Mouse (Mus musculus): ENCODE measurements at regions not wholly inside any gene's neighbourhood (a gene's known extent, or its start where the extent isn't known, plus 50 kb on each side); places are given as distances from the start of the nearest gene placed in this dataset.

- DNase-seq, result no peak
Measured at GRCm38 (mm10) chr11:71517377-71517776, 232.3 kb upstream of the Wscd1 start.

DNA sequence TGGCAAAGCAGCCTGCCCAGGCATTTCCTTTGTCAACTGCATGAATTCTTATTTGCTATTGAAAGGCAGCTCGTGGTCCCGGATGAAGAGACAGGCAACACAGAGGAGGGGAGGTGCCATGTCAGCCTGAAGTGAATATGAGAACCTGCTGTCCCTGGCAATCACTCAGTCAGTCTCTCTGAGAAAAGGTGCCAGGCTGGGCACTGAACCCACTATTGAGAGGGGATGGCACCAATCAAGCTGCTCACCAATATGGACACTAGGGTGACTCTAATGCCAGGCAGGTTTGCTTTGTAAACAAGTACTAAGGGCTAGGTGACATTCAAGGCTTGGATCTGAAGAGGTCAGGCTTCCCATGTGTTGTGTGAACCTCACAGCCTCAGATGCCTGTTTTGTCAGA, 222.0 kb upstream of the Wscd1 start:
- no peak for DNase-seq

- DNase-seq, result no peak
Measured at GRCm38 (mm10) chr11:71528588-71528987, 221.1 kb upstream of the Wscd1 start.

DNA sequence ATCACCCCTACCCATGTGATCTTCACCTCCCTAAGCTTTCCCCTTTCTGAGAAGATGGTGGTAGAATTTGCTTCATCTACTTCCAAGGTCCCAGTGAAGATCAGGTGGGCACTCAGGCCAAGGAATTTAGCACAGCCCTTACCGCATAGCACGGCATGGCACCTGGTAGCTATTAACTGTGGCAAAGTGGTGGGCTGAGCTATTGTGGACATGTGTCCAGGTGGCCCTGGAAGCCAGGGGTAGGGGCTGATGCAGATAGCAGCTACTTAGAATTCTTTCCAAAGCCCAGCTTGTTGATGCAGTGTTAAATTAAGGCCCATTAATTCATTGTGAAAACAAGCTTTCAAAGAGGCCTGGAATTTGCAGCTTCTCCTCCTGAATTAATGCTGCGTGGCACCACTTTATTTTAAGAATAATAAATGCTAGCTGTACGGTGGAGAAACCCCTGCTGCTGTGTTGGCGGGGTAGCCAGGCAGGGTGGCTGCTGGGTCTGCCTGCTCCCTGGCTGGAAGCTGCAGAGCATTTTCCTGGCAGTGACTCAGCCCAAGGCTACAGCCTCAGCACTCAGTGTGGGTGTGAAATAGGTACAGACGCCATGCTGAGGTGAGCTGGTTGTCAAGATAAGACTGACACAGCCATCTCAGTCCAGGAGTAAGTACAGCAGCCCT, 208.4 kb upstream of the Wscd1 start:
- no peak for DNase-seq

DNA sequence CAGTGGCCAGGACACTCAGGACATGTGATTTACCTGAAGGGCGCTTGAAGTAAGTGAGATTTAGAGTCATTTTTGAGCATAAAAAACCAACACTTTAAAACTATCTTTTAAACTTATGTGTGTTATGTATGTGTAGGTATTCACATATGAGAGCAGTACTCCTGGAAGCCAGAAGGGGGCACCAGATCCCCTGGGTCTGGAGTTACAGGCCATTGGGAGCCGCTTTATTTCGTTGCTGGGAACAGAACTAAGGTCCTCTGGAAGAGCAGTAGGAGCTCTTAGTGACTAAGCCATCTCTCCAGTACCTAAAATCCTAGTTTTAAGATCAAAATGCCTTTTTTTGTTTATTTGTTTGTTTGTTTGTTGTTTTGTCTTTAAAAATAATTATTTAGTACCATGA, 192.3 kb upstream of the Wscd1 start:
- peak in 1 of 2 experiments; percentile 19 for DNase-seq

DNA sequence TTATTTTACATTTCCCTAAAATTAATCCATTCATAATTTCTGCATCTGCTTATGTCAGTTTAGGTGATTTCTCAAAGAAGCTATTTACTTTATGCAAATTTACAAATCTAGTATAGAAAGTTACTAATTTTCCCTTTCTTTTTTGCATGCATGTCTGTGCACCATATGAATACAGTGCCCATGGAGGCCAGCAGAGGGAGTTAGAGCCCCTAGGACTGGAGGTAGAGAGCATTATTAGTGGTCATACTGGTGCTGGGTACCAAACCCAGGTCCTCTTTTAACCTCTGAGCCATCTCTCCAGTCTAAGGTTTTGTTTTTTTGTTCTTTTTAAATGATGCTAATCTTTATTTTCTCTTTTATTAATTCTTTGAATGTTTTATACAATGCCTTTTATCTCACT, 184.9 kb upstream of the Wscd1 start:
- no peak for DNase-seq

GRCm38 (mm10) chr11:71576801-71577200, 172.9 kb upstream of the Wscd1 start:
- no peak for DNase-seq

- DNase-seq, result no peak
Measured at GRCm38 (mm10) chr11:71581775-71582174, 167.9 kb upstream of the Wscd1 start.

GRCm38 (mm10) chr11:71591014-71591413, 158.7 kb upstream of the Wscd1 start:
- DNase-seq, result no peak

DNA sequence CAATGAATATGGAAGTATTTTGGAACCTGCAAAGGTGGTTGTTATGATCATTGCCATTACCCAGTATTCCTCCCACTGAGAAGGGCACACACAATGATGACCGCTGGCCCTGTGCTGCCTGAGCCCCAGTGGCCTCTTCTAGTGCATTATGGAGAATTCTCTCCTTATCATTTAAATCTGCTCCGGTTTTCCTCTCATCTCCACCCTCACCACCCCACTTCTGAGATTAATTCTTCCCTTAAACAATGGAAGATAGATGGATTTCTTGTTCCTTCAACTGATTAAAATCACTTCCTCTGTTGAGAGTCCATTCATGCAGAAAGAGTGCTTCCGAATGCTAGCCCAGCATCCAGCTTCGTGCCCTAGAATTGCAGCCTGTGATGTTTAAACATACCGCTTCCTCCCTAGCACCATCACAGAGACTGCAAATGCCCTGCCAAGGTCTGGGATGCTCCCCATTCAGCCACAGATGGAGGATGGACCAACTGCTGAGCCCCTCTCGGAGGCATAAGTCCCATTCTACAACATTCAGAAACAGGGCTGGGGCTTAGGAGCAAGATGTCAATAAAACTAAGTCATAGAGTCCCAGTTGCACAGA, 155.4 kb upstream of the Wscd1 start:
- DNase-seq, result no peak

DNA sequence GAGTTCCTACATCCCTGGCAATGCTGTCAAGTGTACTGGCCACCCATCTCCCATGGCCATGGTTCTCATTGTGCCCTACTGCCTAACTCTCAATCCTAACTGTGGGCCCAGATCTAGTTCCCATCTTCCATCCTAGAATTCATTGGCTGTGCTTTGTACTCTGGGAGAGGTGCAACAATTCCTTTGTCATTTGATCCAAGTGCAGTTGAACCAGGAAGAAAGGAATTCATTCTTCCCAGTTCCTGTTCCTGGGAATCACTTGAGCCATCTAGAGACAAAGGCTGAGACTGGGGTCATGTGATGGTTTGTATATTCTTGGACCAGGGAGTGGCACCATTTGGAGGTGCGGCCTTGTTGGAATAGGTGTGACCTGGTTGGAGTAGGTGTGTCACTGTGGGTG, 152.0 kb upstream of the Wscd1 start:
- DNase-seq, result no peak

DNA sequence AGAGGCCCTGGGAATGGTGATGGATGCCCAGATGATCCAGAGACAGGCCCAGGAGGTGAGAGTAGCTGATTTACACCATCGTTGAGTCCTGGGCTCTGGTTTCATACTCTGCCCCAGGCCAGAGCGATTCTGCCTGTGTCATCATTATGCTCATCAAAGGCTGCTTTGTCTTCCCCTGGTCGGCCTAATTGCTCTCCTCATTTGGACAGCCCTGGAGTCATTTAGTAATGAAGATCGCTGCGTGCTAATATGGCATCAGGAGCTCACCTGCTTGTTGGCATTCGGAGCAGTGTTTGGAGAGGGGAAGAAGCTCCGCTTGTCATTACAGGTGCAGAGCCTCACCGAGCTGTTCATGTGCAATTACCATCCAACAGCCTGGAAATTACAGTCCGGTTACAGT, 138.9 kb upstream of the Wscd1 start:
- no peak for DNase-seq

GRCm38 (mm10) chr11:71615526-71615925, 134.2 kb upstream of the Wscd1 start:
- no peak for DNase-seq

GRCm38 (mm10) chr11:71625501-71626191, 124.1 kb upstream of the Wscd1 start:
- no peak for DNase-seq

- DNase-seq, result peak in 1 of 2 experiments; percentile 9
Measured at GRCm38 (mm10) chr11:71636111-71636510, 113.6 kb upstream of the Wscd1 start.

DNA sequence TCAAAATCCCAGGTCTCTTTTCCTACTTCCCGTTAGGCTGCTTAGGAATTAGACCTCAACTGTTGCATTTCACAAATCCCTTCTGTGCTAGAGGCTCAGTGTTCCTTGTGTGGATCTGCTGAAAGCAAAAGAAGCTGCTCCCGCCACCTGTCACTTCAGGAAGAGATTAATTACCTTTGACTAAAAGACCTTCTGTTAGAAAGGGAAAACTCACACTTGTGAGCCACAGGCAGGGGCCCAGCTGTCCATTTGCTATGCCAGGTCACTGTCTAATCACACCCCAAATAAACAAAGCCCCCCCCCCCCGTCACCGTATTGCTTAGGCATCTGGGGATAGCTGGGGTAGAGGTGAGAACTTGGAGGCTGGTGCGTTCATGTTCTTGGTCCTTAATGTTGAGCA, 112.9 kb upstream of the Wscd1 start:
- DNase-seq, result no peak

- DNase-seq, result peak in 1 of 2 experiments; percentile 2
Measured at GRCm38 (mm10) chr11:71642886-71643285, 106.8 kb upstream of the Wscd1 start.

GRCm38 (mm10) chr11:71651756-71652380, 97.9 kb upstream of the Wscd1 start:
- no peak for DNase-seq

- no peak for DNase-seq
Measured at GRCm38 (mm10) chr11:71652381-71652775, 97.3 kb upstream of the Wscd1 start.

GRCm38 (mm10) chr11:71658346-71658745, 91.4 kb upstream of the Wscd1 start:
- DNase-seq, result no peak

DNA sequence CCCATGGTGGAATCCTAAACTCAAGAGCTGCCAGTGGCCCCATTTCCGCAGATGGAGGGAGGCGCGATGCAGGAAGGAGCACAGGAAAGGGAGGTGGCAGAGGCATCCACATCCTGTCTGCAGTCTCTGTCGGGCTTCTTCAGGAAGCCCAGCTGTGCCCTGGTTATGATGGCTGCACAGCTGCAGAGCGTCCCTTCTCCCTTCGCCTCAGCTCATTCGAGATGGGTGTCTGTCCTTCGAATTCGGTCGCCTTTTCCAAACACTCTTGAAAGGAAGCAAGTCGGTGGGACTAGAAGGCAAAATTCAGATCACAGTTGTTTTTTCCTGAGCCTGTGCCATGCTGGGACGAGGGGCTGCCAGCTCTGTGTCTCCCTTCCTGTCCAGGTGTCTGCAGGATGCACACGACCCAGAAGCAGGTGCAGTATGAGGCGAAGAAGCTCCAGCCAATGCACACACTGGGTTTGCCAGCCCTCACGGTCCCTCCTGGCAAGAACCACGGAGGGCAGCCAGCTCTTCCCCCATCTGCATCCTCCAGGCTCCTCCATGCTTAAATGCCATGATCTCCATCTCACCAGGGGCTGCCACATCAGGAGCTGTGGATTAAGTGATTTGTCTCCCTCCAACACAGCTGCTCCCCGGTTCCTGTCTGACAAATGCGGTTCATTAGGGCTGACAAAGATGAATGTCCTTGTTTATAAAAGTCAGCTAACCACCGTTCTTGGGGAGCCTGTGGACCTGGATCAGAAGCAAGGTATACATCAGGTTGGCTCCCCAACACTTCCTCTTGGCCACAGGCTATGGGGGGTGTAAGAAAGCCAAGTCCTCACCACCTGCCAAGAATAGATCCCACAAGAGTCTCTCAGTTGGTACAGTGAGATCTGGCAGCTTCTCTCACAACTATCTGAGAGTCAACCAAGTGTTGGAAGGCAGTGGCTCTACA, 79.3 kb upstream of the Wscd1 start:
- peak in 1 of 2 experiments; percentile 15 for DNase-seq
